Mouse (Mus musculus) kidney, adult 8-10 months (tissue): ENCODE measurements around the gene Lrch4.
"Not testable (repeated sequence)": the region's sequence is repeated elsewhere in the genome, so short reads cannot be mapped to it uniquely, and the experiment has no call there.

Experiments
- DNase-seq, 2 experiments: peaks; one replicate each; pipeline ENCODE4 v3.0.0; 2022

Lrch4 gene

GRCm38 (mm10) chr5:137613550-137613949 lies 15.4 kb upstream of the Lrch4 start, which contains the start of gene Pcolce:
Pcolce (minus strand) TSS chr5:137613784.
- DNase-seq: no peak

- DNase-seq: not testable (repeated sequence)
Observed at GRCm38 (mm10) chr5:137614921-137615320, 14.0 kb upstream of the Lrch4 start.

- DNase-seq: no peak
Observed at GRCm38 (mm10) chr5:137615347-137615746, 13.6 kb upstream of the Lrch4 start.

- no peak for DNase-seq
Observed at GRCm38 (mm10) chr5:137623937-137624530, 4.9 kb upstream of the Lrch4 start.

GRCm38 (mm10) chr5:137627991-137628390 lies 930 bp upstream of the Lrch4 start:
- DNase-seq: peak; percentile 32 to 36

GRCm38 (mm10) chr5:137629306-137629721 lies 393 bp downstream of the Lrch4 start:
- DNase-seq: peak; percentile 81 to 83

GRCm38 (mm10) chr5:137629906-137630545 lies 1.1 kb downstream of the Lrch4 start:
- DNase-seq: peak; percentile 68 to 83

GRCm38 (mm10) chr5:137630602-137631001 lies 1.7 kb downstream of the Lrch4 start:
- DNase-seq: peak; percentile 45 to 72

GRCm38 (mm10) chr5:137631171-137631570 lies 2.2 kb downstream of the Lrch4 start:
- peak in 1 of 2 experiments; percentile 32 for DNase-seq

- no peak for DNase-seq
Observed at GRCm38 (mm10) chr5:137631591-137631990, 2.7 kb downstream of the Lrch4 start.

- DNase-seq: no peak
Observed at GRCm38 (mm10) chr5:137633397-137634084, 4.6 kb downstream of the Lrch4 start.

GRCm38 (mm10) chr5:137639472-137639871 lies 10.6 kb downstream of the Lrch4 start:
- DNase-seq: no peak

- DNase-seq: peak in 1 of 2 experiments; percentile 39
Observed at GRCm38 (mm10) chr5:137641054-137641453, 12.1 kb downstream of the Lrch4 start, which contains the start of gene Sap25. Sap25 (plus strand) TSS chr5:137641334.

GRCm38 (mm10) chr5:137642886-137643285 lies 14.0 kb downstream of the Lrch4 start:
- no peak for DNase-seq

- DNase-seq: no peak
Observed at GRCm38 (mm10) chr5:137644484-137644883, 15.6 kb downstream of the Lrch4 start.

GRCm38 (mm10) chr5:137645091-137645651 lies 16.2 kb downstream of the Lrch4 start:
- DNase-seq: no peak

GRCm38 (mm10) chr5:137645652-137646091 lies 16.8 kb downstream of the Lrch4 start, which contains the start of gene Irs3:
Irs3 (minus strand) TSS chr5:137645714.
- DNase-seq: peak; percentile 27 to 55

- DNase-seq: no peak
Observed at GRCm38 (mm10) chr5:137647827-137648601, 19.1 kb downstream of the Lrch4 start.

- no peak for DNase-seq
Observed at GRCm38 (mm10) chr5:137649251-137649650, 20.3 kb downstream of the Lrch4 start.

GRCm38 (mm10) chr5:137649669-137650571 lies 21.0 kb downstream of the Lrch4 start:
- no peak for DNase-seq

- peak; percentile 57 to 73 for DNase-seq
Observed at GRCm38 (mm10) chr5:137652474-137652873, 23.6 kb downstream of the Lrch4 start.
